Mouse (Mus musculus) lung, embryonic 16.5 days (tissue): ENCODE data around the gene Tmem114. TPM values are rescaled to one million over a fixed set of nuclear protein-coding genes. Genes with fewer than 3 reads are reported as not detected.

ENCODE experiments used
- ATAC-seq: fragments of 200-750 bp; cut with Nextera tagmentation; 2 replicates; pipeline ENCODE4 v1.8.0; 2017; ENCODE audit warnings: low read depth, mild to moderate bottlenecking, moderate library complexity
- H3K27ac ChIP-seq: fragments of 300-500 bp; sonication (generic); 2 replicates; pipeline ENCODE4 v1.5.1; 2014; ENCODE audit warnings: mild to moderate bottlenecking, control low read depth, low read length
- H3K27me3 ChIP-seq: fragments of 300-500 bp; sonication (generic); 2 replicates; pipeline ENCODE4 v1.6.1; 2014; ENCODE audit warnings: low read depth, low read length, mixed read lengths; ENCODE audit not compliant: control insufficient read depth, insufficient read depth
- H3K36me3 ChIP-seq: fragments of 300-500 bp; sonication (generic); 2 replicates; pipeline ENCODE4 v1.6.1; 2014; ENCODE audit warnings: low read length; ENCODE audit not compliant: control insufficient read depth, insufficient read depth
- H3K4me1 ChIP-seq: fragments of 300-500 bp; sonication (generic); replicated peaks from 2 replicates; pipeline ENCODE4 v1.6.1; 2014; ENCODE audit warnings: low read length, mixed read lengths; ENCODE audit not compliant: control insufficient read depth, insufficient read depth
- H3K4me2 ChIP-seq: fragments of 300-500 bp; sonication (generic); 2 replicates; pipeline ENCODE4 v1.6.1; 2014; ENCODE audit warnings: low read depth, low read length, control low read depth
- H3K4me3 ChIP-seq: fragments of 300-500 bp; sonication (generic); 2 replicates; pipeline ENCODE4 v1.5.1; 2014; ENCODE audit warnings: mild to moderate bottlenecking, low read length, control low read depth
- H3K9ac ChIP-seq: fragments of 300-500 bp; sonication (generic); 2 replicates; pipeline ENCODE4 v1.6.1; 2014; ENCODE audit warnings: low read length, control low read depth
- H3K9me3 ChIP-seq: fragments of 300-500 bp; sonication (generic); 2 replicates; pipeline ENCODE4 v1.6.1; 2016; ENCODE audit warnings: low read length; ENCODE audit not compliant: control insufficient read depth
- WGBS: fragments of 180-500 bp; shearing (Covaris S2); extraction: QIAGEN DNeasy Blood & Tissue Kit; methylation state at CpG from one replicate; pipeline ENCODE4 v1.1.7; 2014; 5-methylcytosine and 5-hydroxymethylcytosine counted together
- polyA plus RNA-seq: library from polyadenylated mRNA; unstranded; fragments of >200 nt; fragmentation: Nextera tagmentation; extraction: Ambion mirVana; gene quantifications from 2 replicates; pipeline ENCODE4 v1.2.1, GENCODE M21; 2015

The Tmem114 gene
- polyA plus RNA-seq, 1 experiment from 2014 or later = not detected

DNA sequence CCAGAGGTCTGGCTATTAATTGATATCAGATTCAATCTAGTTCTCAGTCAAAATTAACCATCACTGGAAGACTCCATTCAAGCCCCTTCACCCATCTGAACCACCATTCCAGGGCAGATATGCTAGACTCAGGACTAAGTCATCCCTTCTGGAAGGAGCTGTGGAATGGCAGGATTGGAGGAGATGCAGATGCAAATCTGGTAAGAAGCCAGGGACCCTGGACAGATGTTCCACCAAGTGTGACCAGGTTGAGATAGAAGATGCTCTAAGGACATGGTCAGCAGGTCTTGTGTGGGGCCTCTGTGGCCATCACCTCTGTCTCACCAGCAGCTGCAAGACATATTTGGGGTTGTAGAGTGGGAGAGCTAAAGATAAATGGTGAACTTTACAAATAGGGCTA, 30.0 kb downstream of the Tmem114 start:
- Histone ChIP-seq H3K9ac (no peak overlapping the region), H3K4me2 (no peak overlapping the region), H3K36me3 (no peaks in the 10 kb centered on the region), H3K9me3 (no peaks in the 10 kb centered on the region), H3K27me3 (no peaks in the 10 kb centered on the region), H3K4me1 (no peaks in the 10 kb centered on the region), H3K27ac (no peak overlapping the region), H3K4me3 (no peak overlapping the region)
- ATAC-seq = no peak

DNA sequence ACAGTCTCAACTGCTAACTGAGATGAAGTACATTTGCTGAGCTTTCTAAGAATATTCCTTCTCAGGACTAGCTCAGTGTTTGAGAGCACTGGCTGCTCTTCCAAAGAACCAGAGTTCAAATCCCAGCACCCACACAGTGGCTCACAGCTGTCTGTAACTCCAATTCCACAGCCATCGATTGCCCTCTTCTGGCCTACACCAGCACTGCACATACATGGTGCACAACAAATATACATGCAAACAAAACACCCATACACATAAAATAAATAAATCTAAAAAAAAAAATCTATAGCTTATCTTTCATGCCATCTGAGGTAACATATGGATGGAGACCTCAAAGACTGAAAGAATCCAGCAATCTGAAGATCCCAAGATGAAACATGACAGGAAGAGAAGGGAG, 36.4 kb downstream of the Tmem114 start:
- Histone ChIP-seq H3K4me1 (no peaks in the 10 kb centered on the region), H3K9ac (no peak overlapping the region), H3K36me3 (no peaks in the 10 kb centered on the region), H3K9me3 (no peaks in the 10 kb centered on the region), H3K27ac (no peak overlapping the region), H3K4me3 (no peak overlapping the region), H3K4me2 (no peak overlapping the region), H3K27me3 (no peaks in the 10 kb centered on the region)
- no peak for ATAC-seq
- WGBS = 85% methylated on average over 1 of the region's 1 CpGs

DNA sequence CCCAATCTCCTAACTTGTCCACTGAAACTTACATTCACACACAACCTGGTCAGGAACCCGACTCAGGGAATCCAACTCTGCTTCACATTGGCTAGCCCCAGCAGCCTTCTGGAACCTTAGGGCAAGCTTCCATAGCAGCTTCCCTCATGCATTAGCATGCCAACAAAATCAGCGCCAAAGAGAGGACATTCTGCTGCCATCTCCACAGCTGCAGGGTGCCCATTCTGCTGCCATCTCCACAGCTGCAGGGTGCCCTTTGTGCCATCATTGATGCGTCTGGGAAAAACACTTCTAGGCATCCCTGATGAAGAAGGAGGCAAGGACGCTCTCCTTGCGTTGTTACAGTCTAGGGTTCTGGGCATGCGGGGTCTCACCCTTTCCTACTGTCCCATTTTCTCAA, 38.5 kb downstream of the Tmem114 start:
- Histone ChIP-seq H3K4me2 (no peak overlapping the region), H3K9ac (no peak overlapping the region), H3K27ac (no peak overlapping the region), H3K4me1 (no peaks in the 10 kb centered on the region), H3K9me3 (no peaks in the 10 kb centered on the region), H3K4me3 (no peak overlapping the region), H3K36me3 (no peaks in the 10 kb centered on the region), H3K27me3 (no peaks in the 10 kb centered on the region)
- no peak for ATAC-seq
- WGBS = 80% methylated on average over 6 of the region's 6 CpGs

DNA sequence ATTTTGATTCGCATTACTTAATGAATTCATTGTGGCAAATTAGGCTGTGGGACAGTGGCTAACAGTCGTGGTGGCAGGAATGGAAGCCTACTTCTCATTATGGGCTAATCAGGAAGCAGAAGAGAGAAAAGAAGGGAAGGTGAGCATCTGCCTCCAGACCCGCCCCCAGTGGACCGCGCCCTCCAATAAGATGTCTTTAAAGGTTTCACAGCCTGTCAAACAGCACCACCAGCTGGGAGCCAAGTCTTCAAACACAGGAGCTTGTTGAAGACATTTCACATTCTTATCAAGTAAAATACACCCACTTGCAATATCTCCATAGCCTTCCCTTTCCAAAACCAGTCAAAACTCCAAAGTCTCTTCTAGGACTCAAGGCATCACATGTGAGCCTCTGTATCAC, 39.3 kb downstream of the Tmem114 start:
- 56% methylated on average over 5 of the region's 5 CpGs for WGBS
- Histone ChIP-seq H3K9ac (no peak overlapping the region), H3K4me1 (no peaks in the 10 kb centered on the region), H3K36me3 (no peaks in the 10 kb centered on the region), H3K4me3 (no peak overlapping the region), H3K27ac (no peak overlapping the region), H3K4me2 (no peak overlapping the region), H3K27me3 (no peaks in the 10 kb centered on the region), H3K9me3 (no peaks in the 10 kb centered on the region)
- ATAC-seq = no peak

DNA sequence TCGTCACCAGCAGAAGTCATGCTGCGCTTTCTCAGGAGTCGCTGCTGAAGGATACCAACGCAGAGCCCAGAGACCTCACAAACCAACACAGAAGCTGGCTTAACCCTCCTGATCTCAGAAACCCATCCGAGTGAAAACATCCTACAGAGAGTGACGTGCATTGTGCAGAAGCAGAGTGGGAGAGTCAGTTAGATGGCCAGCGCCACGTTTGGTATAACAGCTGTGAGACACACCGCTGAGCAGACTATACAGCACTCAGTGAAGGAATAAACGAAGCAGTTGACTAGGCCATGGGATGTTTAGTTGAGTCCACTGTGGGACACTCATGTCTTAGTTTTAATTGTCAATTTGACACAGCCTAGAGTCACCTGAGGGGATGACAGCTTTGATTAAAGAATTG, 40.2 kb downstream of the Tmem114 start:
- Histone ChIP-seq H3K27ac (no peak overlapping the region), H3K9me3 (no peaks in the 10 kb centered on the region), H3K27me3 (no peaks in the 10 kb centered on the region), H3K4me2 (no peak overlapping the region), H3K36me3 (no peaks in the 10 kb centered on the region), H3K4me1 (no peaks in the 10 kb centered on the region), H3K4me3 (no peak overlapping the region), H3K9ac (no peak overlapping the region)
- 70% methylated on average over 10 of the region's 10 CpGs for WGBS
- ATAC-seq = no peak

DNA sequence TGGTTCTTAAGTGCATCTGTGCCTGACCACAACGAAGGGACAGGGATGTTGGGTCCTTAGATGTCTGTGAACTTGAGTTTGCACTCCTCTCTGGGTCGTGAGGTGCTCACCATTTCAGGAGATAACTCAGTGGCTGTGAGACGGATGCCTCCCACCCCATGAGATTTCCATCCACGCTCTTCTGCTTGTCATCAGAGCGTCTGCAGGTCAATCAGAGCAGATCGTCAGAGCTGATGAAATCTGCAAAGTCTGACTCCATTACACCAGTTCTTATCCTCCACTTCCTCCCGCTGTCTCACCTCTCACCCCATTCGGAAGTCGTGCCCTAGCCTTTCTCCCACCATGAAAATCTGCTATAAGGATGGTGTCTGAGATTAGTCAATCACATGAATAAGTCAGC, 41.5 kb downstream of the Tmem114 start:
- Histone ChIP-seq H3K9me3 (no peaks in the 10 kb centered on the region), H3K36me3 (no peaks in the 10 kb centered on the region), H3K27ac (no peak overlapping the region), H3K4me2 (no peak overlapping the region), H3K4me3 (no peak overlapping the region), H3K9ac (no peak overlapping the region), H3K4me1 (no peaks in the 10 kb centered on the region), H3K27me3 (no peaks in the 10 kb centered on the region)
- ATAC-seq = no peak
- WGBS = 69% methylated on average over 9 of the region's 9 CpGs

DNA sequence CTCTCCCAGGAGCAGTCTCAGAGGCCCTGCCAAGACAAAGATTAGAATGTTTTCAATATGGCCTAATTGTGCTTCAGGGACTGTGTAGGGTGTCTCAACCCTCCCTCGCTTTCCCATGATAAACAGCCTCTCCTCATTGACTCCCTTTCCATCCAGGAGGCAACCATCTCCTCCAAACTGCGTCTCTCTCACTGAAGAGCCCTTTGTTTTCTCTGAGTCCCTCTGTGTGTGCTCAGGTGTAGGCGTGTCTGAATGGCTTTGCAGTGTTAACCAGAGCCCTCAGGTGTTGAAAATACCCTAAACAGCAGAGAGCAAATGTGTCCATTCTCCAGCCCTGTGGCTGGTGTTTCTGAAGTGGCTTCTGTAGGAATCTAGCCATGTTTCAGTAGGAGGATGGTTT, 61.9 kb downstream of the Tmem114 start:
- ATAC-seq = no peak
- Histone ChIP-seq H3K9me3 (no peaks in the 10 kb centered on the region), H3K4me1 (no peaks in the 10 kb centered on the region), H3K36me3 (no peaks in the 10 kb centered on the region), H3K27me3 (no peaks in the 10 kb centered on the region), H3K9ac (no peak overlapping the region), H3K27ac (no peak overlapping the region), H3K4me3 (no peak overlapping the region), H3K4me2 (no peak overlapping the region)
- 50% methylated on average over 3 of the region's 3 CpGs for WGBS

Other genes starting within 250 kb of the Tmem114 start
- 13.9 and 14.8 TPM in 2 replicates for gene Mettl22, start 45.7 kb upstream of the Tmem114 start, polyA plus RNA-seq
- 18.3 and 19.6 TPM in 2 replicates for gene Abat, start 88.3 kb upstream of the Tmem114 start, polyA plus RNA-seq
- gene Pmm2, start 212.5 kb upstream of the Tmem114 start, polyA plus RNA-seq = 51.1 and 51.6 TPM in 2 replicates
- gene Tmem186, start 212.6 kb upstream of the Tmem114 start, polyA plus RNA-seq = 16.2 and 17.0 TPM in 2 replicates
- 96.4 and 97.7 TPM in 2 replicates for gene Carhsp1, start 247.0 kb upstream of the Tmem114 start, polyA plus RNA-seq